Mouse (Mus musculus): ENCODE results near the gene Cox6a2. TPM values are rescaled to one million over a fixed set of nuclear protein-coding genes. Genes with fewer than 3 reads are reported as not detected.

The Cox6a2 gene
- total RNA-seq (2023) = under 1 TPM in 1 of 2 experiments, not detected in 1; 0.93 TPM

GRCm38 (mm10) chr7:128206152-128206551 is at the start of gene Cox6a2:
Gene Cox6a2 (minus strand): TSS chr7:128206387.

DNA sequence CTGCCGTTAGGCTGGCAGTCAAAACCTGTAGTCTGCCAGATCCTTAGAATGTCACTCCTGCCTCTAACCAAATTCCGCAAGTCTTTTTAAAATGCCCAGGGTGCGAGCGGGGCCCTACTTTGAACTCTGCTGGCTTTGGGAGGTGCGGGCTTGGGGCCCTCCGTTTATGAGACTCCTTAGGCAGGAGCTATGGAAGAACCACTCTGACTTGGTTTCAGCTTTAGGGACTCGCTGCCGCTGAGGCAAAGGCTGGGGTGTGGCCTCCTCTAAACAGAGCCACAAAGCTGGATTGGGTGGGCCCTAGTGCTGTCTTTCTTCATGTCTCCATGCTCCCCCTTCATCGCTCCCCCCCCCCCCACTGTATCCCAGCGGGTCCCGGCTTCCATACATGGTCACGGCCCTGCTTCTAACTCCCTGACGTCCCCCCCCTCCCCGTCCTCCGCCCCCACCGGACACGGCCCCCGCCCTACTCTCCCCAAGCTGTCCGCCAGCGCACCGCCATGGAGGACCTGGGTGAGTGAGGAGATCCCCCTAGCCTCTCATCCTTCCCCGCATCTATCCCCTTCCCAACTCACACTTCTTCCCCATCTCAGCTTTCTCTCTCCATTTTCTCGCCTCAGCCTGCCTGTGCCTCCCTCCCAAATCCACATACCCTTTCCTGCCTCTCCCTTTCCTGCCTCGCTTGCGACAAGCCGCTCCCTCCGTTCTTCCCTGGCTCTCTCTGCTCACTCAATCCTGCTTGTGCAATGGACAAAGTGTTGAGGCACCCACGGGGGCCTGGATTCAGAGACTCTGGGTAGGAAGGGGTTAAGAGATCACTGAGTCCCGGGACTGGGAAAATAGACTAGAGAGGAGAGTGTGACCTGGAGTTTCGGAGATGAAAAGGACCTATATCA is 40.6 kb upstream of the Cox6a2 start, which contains the start of gene Tgfb1i1:
Tgfb1i1 (plus strand) TSS at position 317 of the 896 bp plus-strand sequence.

GRCm38 (mm10) chr7:128237927-128238778 is 32.0 kb upstream of the Cox6a2 start, which contains the start of gene 9130023H24Rik:
Gene 9130023H24Rik (minus strand): TSS chr7:128238031.

DNA sequence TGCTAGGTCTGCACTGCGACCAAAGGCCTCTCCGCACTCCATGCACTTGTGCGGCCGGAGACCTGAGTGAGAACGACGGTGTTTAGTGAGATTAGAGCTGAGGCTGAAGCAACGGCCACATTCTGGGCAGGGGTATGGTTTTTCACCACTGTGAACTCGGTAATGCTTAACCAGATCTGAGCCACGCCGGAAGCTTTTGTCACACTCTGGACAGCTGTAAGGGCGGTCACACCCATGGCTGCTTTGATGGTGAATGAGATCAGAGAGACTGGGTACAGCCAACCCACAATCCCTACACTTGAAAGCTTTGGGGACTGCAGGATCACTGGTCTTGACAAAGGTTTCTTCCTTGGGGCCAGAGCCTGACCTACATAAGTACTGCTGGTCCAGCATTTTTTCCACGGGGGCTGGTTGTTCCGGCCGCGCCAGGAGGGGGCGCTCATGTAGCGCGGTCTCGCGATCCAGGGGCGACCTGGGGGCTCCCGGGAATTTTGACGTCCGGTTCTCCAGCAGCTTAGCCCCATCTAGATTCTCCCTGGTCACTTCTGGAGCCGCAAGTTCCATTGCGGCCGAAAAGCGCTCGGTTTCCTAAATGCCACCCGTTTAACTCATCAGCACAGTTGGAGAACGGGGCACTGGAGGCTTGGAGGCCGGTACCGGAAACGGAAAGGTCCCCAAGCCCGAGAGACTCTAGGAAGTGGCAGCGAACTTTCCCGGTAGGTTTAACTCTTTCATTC is 30.8 kb upstream of the Cox6a2 start, which contains the start of gene Armc5:
Armc5 (plus strand) TSS at position 487 of the 737 bp plus-strand sequence.

Other genes with a start within 250 kb of the Cox6a2 start
- 100 to 1,000 TPM; 381 to 409 TPM for gene Fus, start 238.9 kb downstream of the Cox6a2 start, total RNA-seq (2023)
- 10 to 100 TPM; 58.7 to 76.0 TPM for gene Pycard, start 212.5 kb downstream of the Cox6a2 start, total RNA-seq (2023)
- under 1 TPM; 0.42 to 0.57 TPM for gene Trim72, start 202.4 kb downstream of the Cox6a2 start, total RNA-seq (2023)
- 100 to 1,000 TPM; 810 to 844 TPM for gene Itgam, start 143.7 kb downstream of the Cox6a2 start, total RNA-seq (2023)
- gene Gm49368, start 143.7 kb downstream of the Cox6a2 start, total RNA-seq (2023) = 10 to 100 TPM; 17.9 to 22.6 TPM
- gene Itgax, start 76.8 kb downstream of the Cox6a2 start, total RNA-seq (2023) = 10 to 100 TPM; 18.0 to 27.4 TPM
- gene Itgad, start 52.0 kb downstream of the Cox6a2 start, total RNA-seq (2023) = 1 to 10 TPM; 1.4 to 1.8 TPM
- gene Armc5, start 31.0 kb upstream of the Cox6a2 start, total RNA-seq (2023) = 10 to 100 TPM; 10.5 to 11.5 TPM
- 1 to 10 TPM; 4.7 to 4.9 TPM for gene 9130023H24Rik, start 31.6 kb upstream of the Cox6a2 start, total RNA-seq (2023)
- gene Tgfb1i1, start 40.4 kb upstream of the Cox6a2 start, total RNA-seq (2023) = 1 to 10 TPM in 1 of 2 experiments, under 1 TPM in 1; 0.91 to 1.2 TPM
- not detected for gene Slc5a2, start 59.3 kb upstream of the Cox6a2 start, total RNA-seq (2023)
- gene BC017158, start 91.8 kb upstream of the Cox6a2 start, total RNA-seq (2023) = 10 to 100 TPM; 13.5 to 15.8 TPM
- 10 to 100 TPM; 40.2 to 49.1 TPM for gene Rgs10, start 212.4 kb upstream of the Cox6a2 start, total RNA-seq (2023)

All from neutrophil, adult 59 days (primary cell).